Mouse (Mus musculus): ENCODE data around the gene Gtf2h4.

DNA sequence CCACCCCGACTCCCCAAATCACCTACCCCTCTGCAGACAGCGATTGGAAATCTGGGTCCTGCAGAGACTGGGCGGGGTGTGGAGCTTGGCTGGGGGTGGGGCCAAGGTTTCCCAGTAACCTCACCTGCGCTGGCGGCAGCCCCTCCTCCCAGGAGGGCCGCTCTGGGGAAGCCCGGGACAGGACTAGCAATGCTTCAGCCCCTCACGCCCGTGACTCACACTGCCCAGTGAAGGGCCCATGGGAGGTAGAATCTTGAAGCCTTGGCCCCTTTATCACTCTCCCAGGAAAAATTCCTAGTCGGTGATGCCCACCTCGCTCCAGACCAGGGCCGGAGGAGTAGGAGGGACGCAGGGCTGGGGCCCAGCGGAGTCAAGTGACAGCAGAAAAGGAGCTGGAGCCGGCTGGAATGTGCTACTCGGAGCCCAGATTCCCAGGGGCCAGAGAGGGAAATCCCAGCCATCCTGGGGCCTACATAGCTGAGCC, 28.5 kb upstream of the Gtf2h4 start:
- TF ChIP-seq CTCF (IDR thresholded peaks at IDR 0.05; ENCODE audit: control insufficient read depth, insufficient read depth, low read length) (no peak), POLR2A (IDR thresholded peaks at IDR 0.05; ENCODE audit: borderline replicate concordance, control insufficient read depth, low read depth, low read length) (no peak)
